Mouse (Mus musculus) limb, embryonic 10.5 days (tissue): ENCODE measurements around the gene Zfp953. TPM values are rescaled to one million over a fixed set of nuclear protein-coding genes. Genes with fewer than 3 reads are reported as not detected.

ENCODE experiments used
- polyA plus RNA-seq: library from polyadenylated mRNA; unstranded; fragments of >200 nt; fragmentation: Nextera tagmentation; extraction: Ambion mirVana; gene quantifications from 2 replicates; pipeline ENCODE4 v1.2.1, GENCODE M21; 2016

Gene Zfp953
- polyA plus RNA-seq, 1 experiment from 2014 or later, result 1.2 TPM

Other genes with a start within 250 kb of the Zfp953 start
- gene Rslcan18, start 244.3 kb downstream of the Zfp953 start, polyA plus RNA-seq, result 0.19 and 0.31 TPM in 2 replicates
- 1.5 and 1.9 TPM in 2 replicates for gene Zfp759, start 238.9 kb downstream of the Zfp953 start, polyA plus RNA-seq
- gene Rsl1, start 187.4 kb downstream of the Zfp953 start, polyA plus RNA-seq, result 6.2 and 6.5 TPM in 2 replicates
- 1.5 and 1.9 TPM in 2 replicates for gene Zfp455, start 166.1 kb downstream of the Zfp953 start, polyA plus RNA-seq
- 0.74 and 1.5 TPM in 2 replicates for gene Zfp458, start 82.1 kb downstream of the Zfp953 start, polyA plus RNA-seq
- 0.24 and 0.50 TPM in 2 replicates for gene Zfp457, start 54.1 kb downstream of the Zfp953 start, polyA plus RNA-seq
- 1.4 and 1.7 TPM in 2 replicates for gene Zfp595, start 28.0 kb downstream of the Zfp953 start, polyA plus RNA-seq
- gene Gm28044, start 69 bp downstream of the Zfp953 start, polyA plus RNA-seq, result not detected in 2 replicates
- gene Gm28041, start 15.1 kb upstream of the Zfp953 start, polyA plus RNA-seq, result 0.35 TPM in 1 of 2 replicates, not detected in the other
- gene Zfp456, start 15.2 kb upstream of the Zfp953 start, polyA plus RNA-seq, result 0.78 and 1.2 TPM in 2 replicates
- gene Zfp429, start 39.2 kb upstream of the Zfp953 start, polyA plus RNA-seq, result 2.7 and 6.0 TPM in 2 replicates
- 1.2 TPM in 2 replicates for gene Zfp459, start 60.8 kb upstream of the Zfp953 start, polyA plus RNA-seq
- gene Zfp874a, start 91.0 kb upstream of the Zfp953 start, polyA plus RNA-seq, result 6.8 and 10.1 TPM in 2 replicates
- 1.5 and 2.5 TPM in 2 replicates for gene Zfp874b, start 123.7 kb upstream of the Zfp953 start, polyA plus RNA-seq
- gene Zfp58, start 139.9 kb upstream of the Zfp953 start, polyA plus RNA-seq, result 14.2 and 18.5 TPM in 2 replicates
- gene Gm26965, start 165.5 kb upstream of the Zfp953 start, polyA plus RNA-seq, result not detected in 2 replicates
- 18.0 and 22.3 TPM in 2 replicates for gene Zfp87, start 165.6 kb upstream of the Zfp953 start, polyA plus RNA-seq
- 16.4 and 18.5 TPM in 2 replicates for gene Zfp748, start 193.2 kb upstream of the Zfp953 start, polyA plus RNA-seq
- gene Zfp729b, start 249.1 kb upstream of the Zfp953 start, polyA plus RNA-seq, result 2.6 and 3.6 TPM in 2 replicates